Mouse (Mus musculus) small intestine, adult 10 weeks (tissue): ENCODE results near the gene Pik3cg. TPM values are rescaled to one million over a fixed set of nuclear protein-coding genes. Genes with fewer than 3 reads are reported as not detected.

Experiments used
- polyA plus RNA-seq: library from polyadenylated mRNA; stranded (reverse); fragments of 350-450 nt; fragmentation: Illumina TruSeq; extraction: RNeasy Lipid Tissue Mini Kit (QIAGEN cat#74804); gene quantifications from one replicate; pipeline ENCODE4 v1.2.3, GENCODE M21; 2014; ENCODE audit warnings: low replicate concordance

Pik3cg gene
- 8.1 TPM for polyA plus RNA-seq

DNA sequence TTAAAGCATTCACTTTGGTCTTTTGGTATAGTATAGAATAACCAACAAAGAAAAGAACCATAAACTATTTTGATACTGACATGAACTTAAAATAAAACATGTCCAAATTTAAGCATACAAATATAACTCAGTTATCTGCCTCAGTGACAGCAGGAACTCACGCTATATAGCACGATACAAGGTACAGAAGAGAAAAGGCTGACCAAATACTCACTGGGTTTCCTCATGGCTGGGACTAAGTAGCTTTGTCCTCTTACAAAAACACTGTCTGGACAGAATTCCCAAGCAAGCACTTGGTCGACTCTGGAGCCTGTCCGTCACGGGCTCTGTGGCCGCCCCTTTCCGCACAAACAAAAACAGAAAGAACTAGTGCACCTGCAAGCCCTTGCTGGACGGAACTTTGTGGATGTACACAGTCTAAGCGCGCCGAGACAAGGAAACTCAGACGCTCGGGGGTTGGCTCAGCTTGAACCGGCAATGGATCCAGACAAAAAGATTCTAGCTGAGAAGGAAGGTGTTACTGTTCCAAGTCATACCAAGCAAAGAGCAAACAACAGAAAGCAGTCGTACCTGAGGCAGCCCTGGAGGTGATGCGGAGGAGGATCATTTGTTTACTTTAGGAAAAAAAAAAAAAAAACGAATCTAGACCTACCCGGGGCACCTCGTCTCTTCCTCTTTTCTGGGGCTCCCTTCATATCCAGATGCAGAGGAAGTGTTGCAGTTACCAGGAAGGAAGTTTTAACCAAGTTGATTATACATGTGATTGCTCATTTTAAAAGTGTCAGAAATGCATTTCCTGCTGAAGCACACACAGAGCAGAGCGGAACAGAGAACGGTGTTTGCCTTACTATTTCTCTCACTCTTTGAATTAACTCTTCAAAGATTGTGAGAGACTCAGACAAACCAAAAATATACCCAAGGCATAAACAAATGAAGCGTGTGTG lies at the start of gene Pik3cg:
Pik3cg (minus strand) TSS at position 712 of the 944 bp plus-strand sequence.

Other genes with a start within 250 kb of the Pik3cg start
- gene Prkar2b, start 147.4 kb downstream of the Pik3cg start, polyA plus RNA-seq = 19.9 TPM
- 65.5 TPM for gene Ccdc71l, start 170.0 kb upstream of the Pik3cg start, polyA plus RNA-seq